Mouse (Mus musculus): ENCODE measurements at regions not wholly inside any gene's neighbourhood (a gene's known extent, or its start where the extent isn't known, plus 50 kb on each side); places are given as distances from the start of the nearest gene placed in this dataset.

DNA sequence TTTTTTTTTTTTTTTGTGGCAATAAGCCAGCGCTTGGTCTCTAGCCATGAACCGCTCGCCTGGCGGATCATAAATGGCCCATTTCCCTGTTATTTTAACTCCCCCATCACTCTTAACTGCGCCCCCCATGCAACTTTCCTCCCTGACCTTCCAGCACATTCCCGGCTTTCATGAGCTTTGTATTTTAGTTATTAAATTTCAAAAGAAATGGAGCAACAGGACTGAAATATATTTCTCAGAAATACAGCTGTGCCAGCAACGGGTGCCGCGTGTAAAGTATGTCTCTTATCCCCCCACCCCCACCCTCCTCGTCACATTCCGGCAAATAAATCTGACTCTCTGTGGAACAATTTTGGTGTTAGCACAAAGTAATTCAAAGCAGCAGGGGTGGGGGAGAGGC lies 83.2 kb upstream of the Tas2r119 start:
- H3K27me3 ChIP-seq, result no peaks in the 10 kb centered on the region
- H3K4me3 ChIP-seq (replicated peaks), result no peak overlapping the region
- no peak overlapping the region for H3K9ac ChIP-seq
- H3K4me2 ChIP-seq, result no peak overlapping the region
- no peak overlapping the region for H3K27ac ChIP-seq (replicated peaks)
- H3K4me1 ChIP-seq (replicated peaks), result no peaks in the 10 kb centered on the region
- H3K9me3 ChIP-seq (replicated peaks), result no peaks in the 10 kb centered on the region
- no peak for ATAC-seq (ENCODE audit: insufficient read depth)
- H3K36me3 ChIP-seq (replicated peaks), result no peaks in the 10 kb centered on the region
- WGBS (ENCODE audit: insufficient replicate concordance), result 66% methylated on average over 11 of the region's 11 CpGs

DNA sequence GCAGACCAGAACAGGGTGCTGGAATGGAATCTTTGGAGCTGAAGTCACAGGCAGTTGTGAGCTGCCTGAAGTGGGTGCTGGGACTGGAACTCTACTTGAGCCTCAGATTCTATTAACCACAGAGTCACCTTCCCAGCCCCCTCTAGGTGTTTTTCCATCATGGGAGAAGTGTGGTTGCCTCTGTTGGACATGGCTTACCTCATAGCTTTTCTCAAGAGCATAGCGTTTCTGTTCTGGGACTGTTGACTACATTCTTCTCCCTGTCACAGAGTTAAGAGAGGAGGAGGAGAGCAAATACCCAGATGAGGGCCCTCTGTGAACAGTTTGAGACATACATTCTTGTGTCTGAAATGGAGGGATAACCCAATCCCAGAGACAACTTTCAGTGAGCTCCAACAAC lies 81.5 kb upstream of the Tas2r119 start:
- H3K9me3 ChIP-seq (replicated peaks), result no peaks in the 10 kb centered on the region
- H3K27ac ChIP-seq (replicated peaks), result no peak overlapping the region
- H3K9ac ChIP-seq, result no peak overlapping the region
- no peaks in the 10 kb centered on the region for H3K27me3 ChIP-seq
- H3K4me2 ChIP-seq, result no peak overlapping the region
- WGBS (ENCODE audit: insufficient replicate concordance), result 65% methylated on average over 1 of the region's 1 CpGs
- no peak for ATAC-seq (ENCODE audit: insufficient read depth)
- no peak overlapping the region for H3K4me3 ChIP-seq (replicated peaks)
- H3K4me1 ChIP-seq (replicated peaks), result no peaks in the 10 kb centered on the region
- no peaks in the 10 kb centered on the region for H3K36me3 ChIP-seq (replicated peaks)

DNA sequence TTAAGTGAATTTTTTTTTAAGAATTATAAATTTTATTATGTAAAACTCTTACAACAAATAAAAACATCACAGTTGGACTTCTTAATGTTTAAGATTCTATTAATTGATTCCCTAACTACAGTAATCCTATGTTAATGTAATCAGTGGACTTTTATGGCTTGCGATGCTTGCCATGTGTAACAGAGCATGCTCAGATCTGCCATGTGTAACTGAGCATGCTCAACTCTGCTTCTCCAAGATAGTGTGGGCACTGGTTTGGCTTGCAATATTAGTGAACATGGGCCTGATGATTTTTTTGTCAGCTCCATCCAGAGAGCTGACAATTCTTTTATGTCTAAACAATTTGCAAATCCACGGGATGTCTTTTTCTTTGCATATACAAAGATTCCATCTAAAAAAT lies 66.4 kb upstream of the Tas2r119 start:
- no peaks in the 10 kb centered on the region for H3K4me1 ChIP-seq (replicated peaks)
- H3K4me3 ChIP-seq (replicated peaks), result no peak overlapping the region
- H3K36me3 ChIP-seq (replicated peaks), result no peaks in the 10 kb centered on the region
- no peaks in the 10 kb centered on the region for H3K27me3 ChIP-seq
- no peak overlapping the region for H3K9ac ChIP-seq
- H3K4me2 ChIP-seq, result no peak overlapping the region
- WGBS (ENCODE audit: insufficient replicate concordance), result 70% methylated on average over 2 of the region's 2 CpGs
- no peak for ATAC-seq (ENCODE audit: insufficient read depth)
- H3K9me3 ChIP-seq (replicated peaks), result no peaks in the 10 kb centered on the region
- no peak overlapping the region for H3K27ac ChIP-seq (replicated peaks)

Data from liver, embryonic 15.5 days (tissue).